Mouse (Mus musculus): ENCODE data around the gene Ereg.

Ereg gene

DNA sequence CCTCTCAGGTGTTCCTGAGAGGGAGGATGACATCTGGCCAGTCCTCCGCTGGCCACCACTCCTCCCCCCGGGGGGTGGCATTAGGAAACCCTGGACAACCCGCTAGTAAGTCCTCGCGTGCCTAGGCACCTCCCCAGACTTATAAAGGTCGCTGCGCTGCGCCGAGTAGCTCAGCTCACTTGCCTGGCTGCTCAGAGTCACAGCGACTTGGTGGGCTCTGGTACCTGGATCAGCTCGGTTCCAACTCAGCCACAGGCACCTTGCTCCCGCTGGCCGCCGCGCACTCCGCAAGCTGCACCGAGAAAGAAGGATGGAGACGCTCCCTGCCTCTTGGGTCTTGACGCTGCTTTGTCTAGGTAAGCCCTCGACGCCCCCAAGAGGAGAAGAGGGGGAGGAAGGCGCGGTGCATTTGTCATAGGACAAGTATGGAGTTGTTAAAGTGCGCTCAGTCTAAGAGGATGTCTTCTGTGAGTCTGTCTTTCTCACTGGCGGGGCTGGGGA is at the start of gene Ereg:
Gene Ereg, plus strand, starts transcription at position 173 of the 501 bp plus-strand sequence.
- DNase-seq (ENCODE audit: low read depth, low spot score): peak; percentile 20

DNA sequence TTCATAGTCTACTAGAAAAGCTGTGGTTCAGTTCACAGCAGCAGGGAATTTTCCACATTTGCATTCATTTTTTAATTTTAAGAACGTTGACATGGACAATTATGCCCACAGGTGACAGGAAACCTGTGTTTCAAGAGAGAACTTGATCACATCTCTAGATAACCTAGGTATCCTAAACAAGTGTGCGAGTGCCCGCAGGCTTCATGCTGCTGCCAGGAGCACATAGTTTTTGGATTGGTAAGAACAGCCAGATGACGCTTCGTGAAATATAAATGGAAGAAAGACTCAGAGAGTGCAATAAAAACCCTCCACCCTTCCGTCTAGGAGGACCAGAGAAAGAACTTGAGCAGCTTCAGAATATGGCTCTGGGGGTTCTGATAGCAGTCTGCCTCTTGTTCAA is 47.3 kb upstream of the Ereg start, which contains the start of gene Epgn:
Gene Epgn, plus strand, starts transcription at position 301 of the 400 bp plus-strand sequence.
- DNase-seq (ENCODE audit: low read depth, low spot score): no peak

DNA sequence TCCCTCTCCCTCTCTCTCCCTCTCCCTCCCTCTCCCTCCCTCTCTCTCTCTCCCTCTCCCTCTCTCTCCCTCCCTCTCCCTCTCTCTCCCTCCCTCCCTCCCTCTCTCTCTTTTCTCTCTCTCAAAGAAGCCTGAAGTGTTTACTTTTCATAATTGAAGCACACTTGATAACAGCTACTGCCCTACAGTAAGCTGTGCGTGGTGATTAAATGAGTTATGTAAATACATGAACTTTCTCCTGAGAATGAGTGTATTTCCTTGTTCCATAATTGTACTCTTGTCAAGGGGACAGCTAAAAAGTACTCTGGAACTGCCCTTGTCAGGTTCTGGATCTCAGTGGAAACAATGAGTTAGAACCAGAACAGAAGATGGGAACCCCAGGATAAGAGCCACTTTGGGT is 46.6 kb upstream of the Ereg start:
- no peak for DNase-seq (ENCODE audit: low read depth, low spot score)

DNA sequence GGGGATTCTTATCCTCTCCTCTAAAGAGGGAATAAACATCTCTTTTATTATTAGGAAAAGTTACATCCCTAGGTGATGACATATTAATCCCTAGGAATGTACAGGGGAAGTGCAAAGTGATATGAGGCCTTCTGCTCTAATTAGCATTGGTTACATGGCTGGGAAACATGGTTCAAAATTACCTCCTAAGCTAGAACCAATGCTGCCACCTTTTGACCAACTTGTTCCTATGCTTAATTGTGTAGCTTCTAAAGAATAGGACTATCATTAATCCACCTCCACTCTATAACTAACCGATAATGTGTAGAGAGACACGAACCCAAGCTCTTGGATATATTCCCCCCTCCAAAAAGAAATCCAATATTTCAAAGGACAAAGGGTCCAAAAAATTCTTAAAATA is 43.8 kb upstream of the Ereg start:
- DNase-seq (ENCODE audit: low read depth, low spot score): no peak

DNA sequence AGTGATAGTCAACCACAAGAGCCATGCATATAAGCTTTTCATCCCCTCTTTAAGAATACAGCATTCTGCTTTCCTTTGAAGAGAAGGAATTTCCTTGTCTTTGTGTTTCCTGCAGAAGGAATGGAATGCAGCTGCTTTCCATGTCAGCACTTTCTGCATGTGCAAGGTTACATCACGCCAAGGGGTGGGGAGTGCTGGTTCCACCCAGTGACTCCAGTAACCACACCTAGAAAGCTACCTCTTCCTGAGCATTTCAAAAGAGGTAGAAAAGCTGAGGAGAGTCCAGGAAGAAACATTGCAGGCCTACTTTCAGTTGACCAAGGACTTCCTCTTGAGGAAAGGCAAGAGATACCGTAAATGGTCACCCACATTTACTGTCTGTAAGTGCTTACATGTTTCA is 39.1 kb upstream of the Ereg start:
- peak; percentile 18 for DNase-seq (ENCODE audit: low read depth, low spot score)

DNA sequence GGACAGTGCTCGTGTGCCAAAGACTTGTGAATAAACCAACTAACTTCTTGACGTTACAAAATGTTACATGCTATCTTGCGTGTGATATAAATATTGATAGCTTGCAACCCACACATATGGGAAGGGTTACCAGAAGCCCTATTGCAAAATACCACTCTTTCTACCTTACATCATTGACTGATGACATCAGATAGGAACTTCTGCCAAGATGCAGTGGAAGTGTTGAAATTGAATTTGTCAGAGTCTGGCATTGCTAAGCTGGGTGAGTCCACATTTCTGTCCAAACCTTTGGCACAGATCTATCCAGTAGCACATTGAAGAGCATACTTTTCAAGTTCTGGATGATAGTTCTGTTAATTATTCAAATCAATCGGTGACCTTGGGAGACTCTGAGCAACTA is 37.8 kb upstream of the Ereg start:
- DNase-seq (ENCODE audit: low read depth, low spot score): no peak

DNA sequence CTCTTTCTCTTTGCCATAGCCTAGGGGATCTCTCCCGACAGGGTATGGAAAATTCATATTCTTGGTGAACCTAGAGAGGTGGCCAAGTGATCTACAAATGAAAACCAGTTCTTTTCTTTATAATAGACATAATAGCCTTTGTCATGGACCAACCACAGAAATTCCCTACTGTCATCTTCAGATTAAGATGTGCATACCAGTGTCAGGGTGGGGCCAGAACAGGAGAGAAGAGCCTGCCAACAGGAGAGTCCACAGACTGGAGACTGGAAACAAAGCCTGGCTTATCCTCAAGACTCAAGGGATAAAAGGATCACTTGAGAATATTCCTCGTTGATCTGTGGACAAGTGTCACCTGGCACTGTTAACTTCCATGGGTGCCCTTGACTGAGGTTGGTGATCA is 36.7 kb upstream of the Ereg start:
- DNase-seq (ENCODE audit: low read depth, low spot score): no peak

DNA sequence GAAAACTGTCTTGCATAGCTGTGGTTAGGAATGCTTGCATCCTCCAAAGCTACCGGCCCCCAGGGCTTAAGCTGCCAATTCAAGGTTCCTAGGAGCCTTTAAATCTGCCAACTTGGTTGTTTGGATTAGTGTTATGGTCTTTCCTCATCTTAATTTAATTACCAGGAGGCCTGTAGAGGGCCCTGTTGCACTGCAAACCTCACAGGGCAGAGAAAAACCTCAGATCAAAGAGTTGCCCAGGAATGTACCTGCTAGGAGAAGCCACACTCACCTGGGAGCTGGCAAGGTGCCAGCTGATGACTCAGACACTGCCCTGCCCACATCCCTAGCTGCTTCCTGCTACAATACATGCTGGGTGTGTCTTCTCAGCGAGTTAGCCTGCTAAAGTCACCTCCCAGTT is 35.9 kb upstream of the Ereg start:
- DNase-seq (ENCODE audit: low read depth, low spot score): peak; percentile 58

DNA sequence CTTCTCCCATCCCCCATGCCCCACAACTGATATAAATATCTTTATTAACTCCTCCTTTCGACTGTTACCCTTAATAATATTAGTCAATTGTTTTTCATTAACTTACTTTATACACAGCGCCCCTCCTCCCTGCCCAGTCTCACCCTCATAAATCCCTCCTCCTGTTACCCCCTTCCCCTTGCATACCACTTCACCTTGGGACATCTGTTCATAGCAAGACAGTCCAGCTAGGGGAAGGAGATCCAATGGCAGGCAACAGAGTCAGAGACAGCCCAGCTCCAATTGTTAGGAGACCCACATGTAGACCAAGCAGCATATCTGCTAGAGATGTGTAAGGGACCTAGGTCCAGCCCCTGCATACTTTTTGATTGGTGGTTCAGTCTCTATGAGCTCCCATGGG is 35.5 kb upstream of the Ereg start:
- DNase-seq (ENCODE audit: low read depth, low spot score): no peak

DNA sequence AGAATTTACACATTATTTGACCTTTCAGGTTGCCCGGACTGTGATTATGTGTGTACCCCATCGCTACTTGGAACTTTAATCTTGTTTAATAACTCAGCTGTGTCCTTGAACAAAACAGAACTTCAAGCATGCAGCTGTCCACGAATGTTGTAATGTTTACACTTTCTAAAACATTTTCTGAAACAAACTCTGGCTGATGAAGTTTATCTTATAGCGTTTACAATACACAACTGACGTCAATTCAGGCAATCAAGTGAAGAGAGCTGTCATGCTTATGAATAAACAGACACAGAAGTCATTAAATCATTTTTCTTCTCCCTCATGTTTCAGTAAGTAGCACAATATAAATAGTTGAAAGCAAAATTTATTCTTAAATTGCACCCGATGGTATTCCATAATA is 26.4 kb upstream of the Ereg start:
- no peak for DNase-seq (ENCODE audit: low read depth, low spot score)

DNA sequence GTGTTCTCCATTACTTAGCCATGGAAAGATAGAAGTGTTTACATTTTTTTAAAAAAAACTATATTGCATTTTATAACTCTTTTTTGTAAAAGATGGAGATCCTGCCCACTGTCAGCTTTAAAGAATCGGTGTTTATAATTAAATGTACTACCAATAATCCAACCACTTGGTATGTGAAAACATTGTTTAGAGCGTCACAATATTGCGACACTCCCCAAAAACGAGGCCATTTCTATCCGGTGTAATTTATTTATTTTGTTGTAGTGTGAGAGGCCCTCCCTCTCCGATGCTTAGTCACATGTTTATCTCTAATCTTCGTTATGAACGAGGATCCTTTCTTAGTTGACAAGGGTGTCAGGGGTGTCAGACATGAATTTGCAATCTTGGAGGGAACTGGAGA is 26.0 kb upstream of the Ereg start:
- no peak for DNase-seq (ENCODE audit: low read depth, low spot score)

DNA sequence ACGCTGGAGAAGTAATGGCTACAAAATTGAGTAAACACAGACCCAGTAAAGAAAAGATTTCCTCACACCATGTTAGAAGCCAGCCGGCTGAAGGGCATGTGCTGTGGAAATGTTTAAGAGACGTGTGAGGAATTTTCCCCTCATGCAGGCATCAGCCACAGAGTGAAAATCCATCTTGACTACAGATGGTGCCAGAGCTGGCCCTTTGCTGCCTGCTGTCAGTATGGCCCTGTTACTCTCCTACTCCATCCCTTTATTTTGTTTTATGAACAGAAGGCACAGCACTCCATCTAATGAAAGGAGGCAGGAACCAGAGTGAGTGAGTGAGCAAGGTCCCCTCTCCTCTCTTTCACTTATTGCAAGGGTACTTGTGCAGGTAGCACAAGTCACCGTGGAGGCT is 2.1 kb upstream of the Ereg start:
- no peak for DNase-seq (ENCODE audit: low read depth, low spot score)

DNA sequence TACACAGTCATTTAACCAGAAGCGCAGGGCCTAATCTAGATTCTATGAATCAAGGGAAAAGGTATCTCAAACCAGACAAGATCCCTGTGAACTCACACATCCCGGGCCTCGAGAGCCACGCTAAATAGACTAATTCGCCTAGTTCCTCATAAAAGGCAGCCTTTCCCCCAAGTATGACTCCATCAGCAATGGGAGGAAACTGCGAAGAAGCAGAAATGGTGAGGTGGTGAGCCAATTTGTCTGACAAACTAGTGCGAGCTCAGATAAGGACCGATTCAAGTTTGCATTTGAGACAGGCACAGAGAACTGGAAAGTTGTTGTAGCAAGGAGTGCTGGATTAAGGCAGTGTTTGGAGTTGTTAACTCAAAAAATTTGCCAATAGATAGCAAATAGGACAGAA is 796 bp upstream of the Ereg start:
- no peak for DNase-seq (ENCODE audit: low read depth, low spot score)

DNA sequence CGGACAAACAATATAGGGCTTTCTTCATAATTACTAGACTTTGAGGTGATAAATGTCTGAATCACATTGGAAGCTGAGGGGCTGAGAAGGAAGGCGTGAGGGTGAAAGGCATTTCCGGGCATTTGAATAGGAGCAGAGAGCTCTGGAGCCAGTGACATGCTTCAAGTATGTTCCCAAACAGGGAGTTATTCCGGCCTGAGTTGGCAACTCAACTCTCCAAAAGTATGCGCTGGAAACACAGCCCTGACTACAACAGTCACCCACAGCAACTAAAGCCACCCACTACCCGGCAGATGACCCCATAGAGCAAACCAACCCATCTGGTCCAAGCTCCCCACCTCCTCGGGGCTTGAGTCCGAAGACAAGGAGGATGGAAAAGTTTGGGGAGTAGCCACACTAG is 396 bp upstream of the Ereg start:
- DNase-seq (ENCODE audit: low read depth, low spot score): no peak

DNA sequence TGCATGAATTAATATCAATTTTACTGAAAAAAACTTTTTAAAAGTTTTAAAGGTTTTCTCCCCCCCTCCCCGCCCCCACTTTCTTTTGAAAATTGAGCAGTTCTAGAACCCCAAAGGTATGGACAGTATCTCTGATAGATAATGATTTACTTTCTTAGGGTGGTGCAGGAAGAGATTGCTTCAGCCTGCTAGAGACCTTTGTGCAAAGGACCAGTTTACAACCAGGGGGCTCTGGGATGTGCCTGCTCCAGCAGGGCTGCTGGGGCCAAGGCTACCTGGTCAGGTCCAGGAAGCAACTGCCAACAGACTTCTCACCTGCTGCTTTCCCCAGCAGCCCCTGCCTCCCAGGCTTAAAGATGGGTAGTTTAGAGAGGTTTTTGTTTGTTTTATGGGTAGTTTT is 599 bp downstream of the Ereg start:
- DNase-seq (ENCODE audit: low read depth, low spot score): no peak

DNA sequence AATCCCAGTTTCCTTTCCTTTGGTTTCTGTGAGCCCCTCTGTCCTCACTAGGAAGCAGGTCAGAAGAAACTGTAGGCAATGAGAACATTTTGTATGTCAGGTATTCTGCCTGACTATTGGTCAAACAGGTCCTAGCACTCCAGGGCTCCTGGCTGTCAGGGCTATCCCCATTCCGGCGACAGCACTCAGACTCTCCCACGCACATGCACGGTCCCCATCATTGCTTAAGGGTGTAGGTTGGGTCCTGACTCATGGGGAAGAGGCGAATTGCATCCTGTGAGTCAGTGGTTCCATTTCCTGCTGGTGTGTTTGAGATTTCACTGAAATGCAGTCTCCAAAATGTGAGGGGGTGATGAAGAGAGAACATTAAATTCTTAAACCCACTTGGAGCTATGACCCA is 8.6 kb downstream of the Ereg start:
- DNase-seq (ENCODE audit: low read depth, low spot score): no peak

DNA sequence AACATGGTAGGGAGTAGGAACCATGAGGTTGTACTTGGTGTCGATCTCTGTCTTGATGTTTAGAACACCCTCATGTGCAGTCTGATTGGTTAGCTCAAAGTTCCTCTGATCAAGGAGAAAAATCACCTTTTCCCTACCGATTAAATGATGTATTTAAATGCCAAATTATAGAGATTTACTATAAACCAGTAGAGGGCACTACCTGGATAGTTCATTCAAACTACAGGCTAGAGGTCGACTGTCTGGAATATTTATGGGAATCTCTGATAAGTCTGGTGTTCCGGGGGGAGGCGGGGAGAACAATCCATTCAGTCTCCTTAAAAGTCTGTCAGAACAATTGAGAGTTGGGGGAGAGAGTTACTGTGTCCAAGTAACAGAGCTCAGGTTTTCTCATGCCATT is 10.9 kb downstream of the Ereg start:
- no peak for DNase-seq (ENCODE audit: low read depth, low spot score)

DNA sequence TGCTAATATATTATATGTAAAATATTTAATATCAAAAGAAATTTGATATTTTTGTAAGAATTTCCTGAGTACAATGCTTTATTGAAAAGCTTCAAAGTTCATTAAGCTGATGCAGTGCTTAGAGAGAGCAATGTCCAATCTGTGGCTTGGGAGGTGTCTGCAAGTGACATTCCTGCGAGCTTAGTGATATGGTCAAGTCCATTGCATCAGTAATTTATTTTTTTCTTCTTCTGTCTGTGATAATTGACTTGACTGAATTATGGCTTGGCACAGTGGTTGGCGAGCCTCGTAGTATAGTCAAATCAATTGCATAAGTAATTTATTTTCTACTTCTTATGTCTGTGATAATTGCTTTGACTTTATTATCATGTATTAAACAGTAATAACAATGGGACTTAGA is 15.9 kb downstream of the Ereg start:
- no peak for DNase-seq (ENCODE audit: low read depth, low spot score)

DNA sequence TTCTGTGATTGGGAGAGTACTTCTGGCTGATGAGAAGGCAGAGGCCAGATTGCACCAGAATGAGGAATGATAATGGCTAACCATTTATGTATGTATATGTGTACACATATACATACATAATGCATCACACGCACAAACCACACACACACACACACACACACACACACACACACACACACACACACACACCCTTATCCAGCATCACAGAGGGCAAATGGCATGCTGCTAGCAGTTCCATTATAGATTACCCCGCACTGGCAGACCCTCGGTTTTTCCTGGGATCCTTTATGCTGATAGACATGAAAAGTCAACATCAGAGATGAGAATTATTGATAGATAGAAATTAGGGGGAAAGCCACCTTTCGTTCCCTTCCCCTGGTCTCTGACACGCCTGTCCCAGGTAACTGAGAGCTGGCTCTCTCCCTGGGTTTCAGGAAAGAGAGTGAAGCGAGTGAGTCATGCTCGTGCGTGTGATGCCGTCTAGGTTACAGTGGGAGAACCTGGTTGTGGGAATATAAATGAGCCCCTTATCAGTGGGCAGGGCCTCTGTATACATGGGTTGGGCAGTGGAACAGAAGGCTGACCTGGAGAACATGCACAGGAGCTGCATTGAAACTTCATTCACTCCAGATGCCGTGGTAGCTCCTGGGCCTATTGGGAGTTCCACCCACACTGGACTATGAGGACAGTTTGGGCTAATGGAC is 23.6 kb downstream of the Ereg start:
- no peak for DNase-seq (ENCODE audit: low read depth, low spot score)

DNA sequence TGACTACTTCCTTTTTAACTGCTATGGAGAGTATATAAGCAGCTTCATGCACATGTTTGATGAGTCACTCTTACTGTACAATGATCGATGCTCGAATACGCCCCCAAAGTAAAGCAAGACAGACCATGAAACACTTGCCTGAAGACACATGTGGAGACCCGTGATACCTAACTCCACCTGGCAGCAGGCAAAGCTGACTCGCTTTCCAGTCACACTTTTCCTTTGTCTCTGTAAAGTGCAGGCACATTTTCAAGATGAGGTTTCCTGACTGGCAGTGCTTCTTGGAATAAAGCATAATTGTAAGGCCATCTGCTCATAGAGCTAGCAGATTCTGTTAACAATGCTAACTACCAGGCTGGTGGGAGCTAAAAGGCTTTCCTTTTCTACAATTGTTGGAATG is 27.3 kb downstream of the Ereg start:
- DNase-seq (ENCODE audit: low read depth, low spot score): no peak

DNA sequence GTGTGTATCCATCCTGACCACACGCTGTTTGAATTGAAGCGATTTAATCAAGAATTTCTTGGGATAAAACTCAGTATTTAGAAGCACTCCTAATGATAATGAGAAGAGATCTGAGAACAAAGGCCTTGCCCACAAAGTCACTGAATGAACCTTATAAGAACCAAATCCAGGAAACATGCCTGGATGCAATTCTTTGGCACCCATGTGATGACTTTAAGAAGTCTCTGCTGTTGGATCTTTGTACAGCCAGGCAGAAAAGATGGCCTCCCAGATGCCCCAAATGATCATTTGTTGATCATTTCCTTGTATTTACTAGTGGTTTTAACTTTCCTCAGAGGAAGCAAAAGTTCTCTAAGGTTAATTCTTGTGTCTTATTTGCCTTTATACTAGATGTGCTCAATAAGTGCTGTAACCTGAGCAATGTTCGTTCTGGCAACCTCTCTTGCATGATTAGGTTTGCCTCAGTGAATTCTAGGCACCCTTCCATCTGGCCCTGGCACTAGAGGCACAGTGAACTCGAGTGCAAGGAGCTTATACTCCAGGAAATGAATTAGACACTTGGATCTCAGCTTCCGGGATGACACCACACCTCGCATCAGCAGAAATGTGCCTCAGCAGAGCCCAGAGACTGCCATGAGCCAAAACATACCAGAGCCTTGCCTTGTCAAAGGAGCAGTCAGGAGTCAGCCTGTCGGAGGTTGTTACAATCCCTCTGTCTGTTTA is 29.7 kb downstream of the Ereg start:
- DNase-seq (ENCODE audit: low read depth, low spot score): no peak

DNA sequence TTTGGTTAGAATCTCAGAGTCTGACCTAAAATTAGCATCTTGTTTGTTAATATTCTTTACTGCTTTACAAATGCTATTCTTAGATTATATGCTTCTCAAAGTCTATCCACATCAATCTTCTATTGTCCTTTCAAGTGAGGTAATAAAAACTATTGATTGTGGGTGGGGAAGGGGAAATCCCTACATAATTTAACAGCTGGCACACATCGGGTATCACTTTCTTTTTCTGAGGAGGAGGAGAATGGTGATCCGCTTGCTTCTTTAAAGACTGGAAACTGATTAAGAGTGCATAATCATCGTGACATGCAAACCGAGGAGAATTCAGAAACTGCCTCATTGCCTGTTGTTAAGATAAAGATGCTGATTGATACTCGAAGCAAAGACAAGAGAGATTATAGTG is 31.8 kb downstream of the Ereg start:
- DNase-seq (ENCODE audit: low read depth, low spot score): no peak

DNA sequence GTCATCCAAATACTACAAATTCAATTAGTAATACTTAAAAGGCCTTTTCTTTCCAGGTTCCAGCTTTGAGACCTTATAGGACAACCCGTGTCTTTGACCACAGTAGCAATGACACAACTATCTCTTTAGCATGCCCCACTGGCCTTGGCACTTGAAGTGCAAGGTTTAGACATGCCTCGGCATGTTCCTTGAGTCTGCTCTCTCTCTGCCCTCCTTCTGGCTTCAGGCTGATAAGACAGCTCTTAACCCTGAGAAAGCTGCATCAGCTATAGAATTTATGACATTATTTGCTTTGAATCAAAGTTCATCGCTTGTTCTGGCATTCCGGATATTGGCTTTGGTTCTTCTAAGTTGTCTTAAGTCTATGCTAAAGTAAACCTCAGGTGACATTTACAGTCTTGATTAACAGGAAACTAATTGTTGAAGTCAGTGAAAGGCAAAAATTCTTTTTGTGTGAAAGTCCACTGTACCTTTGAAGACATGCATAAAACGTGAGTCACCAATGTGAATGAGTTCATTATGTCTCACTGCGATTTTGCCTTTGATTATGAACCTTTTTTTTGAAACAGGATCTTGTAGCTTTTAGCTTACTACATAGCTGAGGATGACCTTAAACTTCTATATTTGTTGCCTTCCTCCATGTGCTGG is 35.7 kb downstream of the Ereg start:
- DNase-seq (ENCODE audit: low read depth, low spot score): no peak

All from WW6 (cell line).